Mouse (Mus musculus) cerebellum, adult 11 months (tissue): ENCODE measurements at regions not wholly inside any gene's neighbourhood (a gene's known extent, or its start where the extent isn't known, plus 50 kb on each side); places are given as distances from the start of the nearest gene placed in this dataset.

Source experiments
- DNase-seq: peaks from one replicate; pipeline ENCODE4 v3.0.0; 2022

DNA sequence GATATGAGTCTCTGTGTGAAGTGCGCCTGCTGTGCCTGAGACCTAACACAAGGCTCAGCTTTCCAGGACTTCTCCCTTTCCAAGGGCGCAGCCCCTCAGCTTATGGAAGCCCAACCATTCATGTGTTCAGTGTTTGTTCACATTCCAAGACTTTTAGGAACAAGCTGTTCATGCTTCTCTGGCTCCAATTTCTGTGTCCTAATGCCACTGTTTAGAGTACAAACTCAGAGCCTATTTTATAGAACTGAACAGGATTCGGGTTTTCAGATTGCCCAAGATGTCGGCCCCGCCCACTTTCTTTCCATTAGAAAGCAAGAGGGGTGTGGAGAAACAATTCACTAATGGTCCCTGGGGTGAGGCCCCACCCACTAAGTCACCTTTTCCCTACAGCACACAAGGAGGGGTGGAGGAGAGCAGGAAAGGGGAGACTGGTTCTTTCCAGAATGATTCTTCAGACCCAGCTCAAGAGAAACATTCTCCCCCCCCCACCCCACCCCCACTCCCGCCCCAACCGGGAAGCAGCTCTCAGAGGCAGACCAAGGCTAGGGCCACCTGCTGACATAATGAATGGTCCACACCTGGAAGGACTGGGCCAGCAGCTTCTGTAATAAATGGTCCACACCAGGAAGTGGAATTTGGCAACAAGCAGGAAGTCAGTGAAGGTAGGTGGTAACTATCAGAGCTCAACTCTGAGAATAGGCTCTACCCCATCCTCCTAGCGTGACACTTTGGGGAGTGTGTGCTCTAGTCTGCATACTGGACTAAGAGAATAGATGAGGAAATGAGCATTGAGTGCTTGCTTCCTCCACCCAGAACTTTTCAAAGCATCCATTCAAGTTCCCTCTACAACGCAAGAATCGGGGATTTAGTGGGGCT, 120.2 kb upstream of the Zfp648 start:
- DNase-seq = no peak

DNA sequence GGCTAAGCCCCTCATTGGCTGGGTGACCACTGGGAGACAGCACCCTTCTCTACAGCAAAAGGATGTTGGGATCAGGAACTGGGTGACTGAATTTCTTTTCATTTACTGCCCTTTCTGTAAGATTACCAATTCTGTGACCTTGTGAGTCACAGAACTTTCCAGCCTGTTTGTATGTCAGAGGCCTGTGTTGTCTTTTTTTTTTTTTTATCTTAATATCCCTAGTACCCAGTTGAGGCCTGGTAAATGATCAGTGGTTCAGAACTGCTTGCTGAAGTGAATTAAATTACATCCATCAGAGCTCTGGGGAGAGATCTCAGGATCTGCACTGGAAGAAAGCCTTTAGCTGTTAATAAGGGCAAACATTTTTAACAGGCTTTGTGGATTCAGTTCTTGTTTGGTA, 114.8 kb upstream of the Zfp648 start:
- no peak for DNase-seq

- DNase-seq = no peak
Measured at GRCm38 (mm10) chr1:154089815-154090214, 111.2 kb upstream of the Zfp648 start.

DNA sequence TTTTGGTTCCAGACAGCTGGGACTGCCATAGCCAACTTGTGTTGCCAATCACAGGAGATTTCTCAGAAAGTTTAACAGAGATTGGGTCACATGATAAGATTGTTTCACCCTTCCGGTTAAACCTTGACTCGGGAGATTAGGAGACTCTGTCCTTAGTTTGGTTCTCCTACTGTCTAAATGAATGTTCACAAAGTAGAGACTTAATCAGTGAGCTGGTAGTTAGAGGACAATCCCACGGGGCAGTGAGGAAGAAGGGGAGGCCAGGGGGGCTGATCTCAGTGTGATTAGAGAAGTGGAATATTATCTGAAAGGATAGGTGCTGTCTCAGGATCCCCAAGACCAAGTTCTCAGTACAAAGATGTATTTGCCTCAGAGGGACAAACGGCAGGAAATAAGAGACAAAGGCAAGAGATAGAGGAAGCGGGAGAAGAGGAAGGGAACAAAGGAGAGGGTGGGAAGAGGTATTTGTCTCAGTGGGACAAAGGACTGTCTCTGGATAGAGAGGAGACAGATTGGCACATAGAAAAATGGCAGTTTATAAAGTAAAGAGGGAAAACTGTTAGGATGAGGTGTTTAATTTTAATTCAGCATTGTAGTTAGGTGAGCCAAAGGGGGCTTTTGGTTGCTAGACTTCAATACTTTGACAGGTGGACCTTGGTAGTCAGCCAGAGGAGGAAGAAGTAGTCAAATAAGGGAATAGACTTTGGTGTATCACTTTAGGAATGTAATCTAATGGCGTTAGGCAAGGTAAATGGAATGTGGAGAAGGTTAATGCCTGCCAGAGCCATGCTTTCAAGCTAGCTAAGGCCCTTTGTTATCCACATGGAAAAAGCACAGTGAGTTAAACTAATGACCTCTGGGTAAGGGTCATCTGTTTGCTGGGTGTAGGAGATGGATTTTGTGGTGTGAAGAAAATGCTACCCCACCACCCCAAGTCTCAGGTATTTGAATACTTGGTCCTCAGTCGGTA, 110.2 kb upstream of the Zfp648 start:
- DNase-seq = no peak

DNA sequence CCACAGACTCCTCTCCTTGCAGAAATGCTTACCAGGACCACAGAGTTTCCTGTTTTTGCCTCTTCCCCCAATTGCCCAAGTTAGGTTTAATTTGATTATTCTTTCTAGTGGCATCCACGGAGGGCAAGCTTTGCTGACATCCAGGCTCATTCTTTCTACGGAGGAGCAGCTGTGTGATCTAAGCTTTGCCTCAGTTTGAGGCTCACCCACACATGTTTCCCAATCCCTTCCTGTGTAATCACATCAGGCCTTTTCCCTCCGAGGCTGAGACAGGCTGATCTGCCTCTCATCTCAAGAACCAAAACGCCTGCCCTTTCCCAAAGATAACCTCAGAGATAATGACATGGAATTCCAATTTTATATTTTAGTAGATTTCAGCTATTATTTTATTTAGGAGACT, 107.4 kb upstream of the Zfp648 start:
- no peak for DNase-seq

DNA sequence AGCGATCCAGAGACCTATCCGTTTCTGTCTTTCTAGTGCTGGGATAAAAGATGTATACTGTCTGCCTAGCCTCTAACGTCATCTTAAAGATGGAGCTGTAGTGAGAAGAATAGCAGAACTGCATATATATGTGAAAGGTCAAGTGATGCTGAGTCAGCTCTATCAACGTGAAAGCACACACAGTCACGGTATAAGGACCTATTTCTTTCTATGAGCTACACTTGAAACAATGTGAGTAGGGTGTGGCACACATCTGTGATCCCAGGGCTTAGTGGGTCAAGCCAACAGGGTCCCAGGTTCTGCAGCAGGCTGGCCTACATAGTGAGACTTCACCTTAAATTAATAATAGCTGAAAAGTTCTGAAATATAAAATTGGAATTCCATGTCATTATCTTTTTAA, 106.6 kb upstream of the Zfp648 start:
- no peak for DNase-seq

- DNase-seq = no peak
Measured at GRCm38 (mm10) chr1:154096113-154096512, 104.9 kb upstream of the Zfp648 start.

DNA sequence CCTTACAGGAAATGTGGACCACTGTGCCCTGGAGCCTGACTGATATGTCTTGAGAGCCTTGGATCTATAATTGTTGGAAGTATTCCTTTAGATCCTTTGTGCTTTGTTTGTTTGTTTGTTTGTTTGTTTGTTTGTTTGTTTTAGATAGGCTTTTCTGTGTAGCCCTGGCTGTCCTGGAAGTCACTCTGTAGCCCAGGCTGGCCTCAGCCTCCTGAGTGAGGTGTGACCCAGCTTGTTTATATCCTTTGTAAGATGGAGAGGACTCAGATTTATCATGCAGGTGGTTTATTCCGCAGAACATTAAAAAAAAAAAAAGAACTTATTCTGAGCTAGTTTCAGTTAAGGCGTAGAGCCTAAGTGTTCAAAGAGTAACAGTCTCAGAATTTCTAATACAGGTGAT, 104.1 kb upstream of the Zfp648 start:
- no peak for DNase-seq

DNA sequence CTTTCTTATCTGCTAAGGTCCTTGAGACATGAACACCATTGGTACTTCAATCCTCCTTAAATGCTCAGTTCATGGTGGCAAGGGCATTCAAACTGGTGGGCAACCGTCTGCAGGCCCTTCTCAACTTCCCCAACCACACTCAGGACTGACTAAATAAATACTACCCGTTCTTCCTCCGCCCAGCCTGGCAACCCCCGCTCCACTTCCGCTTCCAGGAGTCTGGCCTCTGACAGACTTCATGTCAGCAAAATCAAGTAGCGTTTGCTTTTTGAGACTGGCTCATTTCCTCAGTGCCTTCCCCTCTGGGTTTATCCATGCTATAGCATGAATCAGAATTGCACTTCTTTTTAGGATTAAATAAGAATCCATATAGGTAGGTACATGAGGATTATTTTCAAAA, 103.3 kb upstream of the Zfp648 start:
- no peak for DNase-seq

- no peak for DNase-seq
Measured at GRCm38 (mm10) chr1:154100556-154100955, 100.4 kb upstream of the Zfp648 start.

GRCm38 (mm10) chr1:154101433-154101832, 99.6 kb upstream of the Zfp648 start:
- DNase-seq = no peak

DNA sequence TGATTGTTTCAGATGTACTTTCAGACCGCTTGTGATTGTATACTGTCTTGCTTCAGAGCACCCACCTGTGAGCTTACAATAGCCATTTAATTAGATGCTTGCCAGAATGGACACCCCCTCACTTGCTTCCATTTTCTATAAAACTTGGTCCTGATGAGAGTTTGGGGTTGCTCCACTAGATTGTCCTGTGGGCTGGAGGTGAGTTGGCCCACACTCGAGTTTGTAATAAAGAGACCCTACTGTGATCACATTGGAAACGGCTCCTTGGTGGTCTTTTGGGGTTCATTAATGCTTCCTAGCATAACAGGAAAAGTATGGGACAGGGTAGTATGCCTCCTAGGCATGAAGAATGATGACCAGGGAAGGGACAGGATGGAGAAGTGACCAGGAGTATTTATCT, 98.8 kb upstream of the Zfp648 start:
- DNase-seq = no peak

GRCm38 (mm10) chr1:154102871-154103596, 98.0 kb upstream of the Zfp648 start:
- DNase-seq = peak; percentile 51

- DNase-seq = no peak
Measured at GRCm38 (mm10) chr1:154103597-154103923, 97.4 kb upstream of the Zfp648 start.

GRCm38 (mm10) chr1:154104006-154104600, 96.9 kb upstream of the Zfp648 start:
- DNase-seq = no peak

GRCm38 (mm10) chr1:154104779-154105178, 96.2 kb upstream of the Zfp648 start:
- no peak for DNase-seq

DNA sequence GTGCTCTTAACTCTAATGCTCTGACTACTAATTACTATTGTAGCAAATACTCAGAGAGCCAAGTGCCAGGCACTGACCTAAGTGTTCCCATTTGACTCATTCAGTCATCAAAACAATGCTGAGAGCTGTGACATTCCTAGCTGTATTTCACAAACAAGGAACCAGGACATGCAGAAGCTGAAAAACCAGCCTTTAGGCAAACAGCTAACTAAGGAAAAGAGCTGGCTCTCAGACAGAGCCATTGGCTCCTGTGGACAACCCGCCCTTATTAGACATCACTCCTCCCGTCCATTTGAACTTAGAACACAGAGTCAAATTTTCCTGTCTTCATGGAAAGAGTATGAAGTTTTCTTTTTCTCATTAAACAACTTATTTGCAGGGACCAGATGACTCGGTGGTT, 88.5 kb upstream of the Zfp648 start:
- no peak for DNase-seq

DNA sequence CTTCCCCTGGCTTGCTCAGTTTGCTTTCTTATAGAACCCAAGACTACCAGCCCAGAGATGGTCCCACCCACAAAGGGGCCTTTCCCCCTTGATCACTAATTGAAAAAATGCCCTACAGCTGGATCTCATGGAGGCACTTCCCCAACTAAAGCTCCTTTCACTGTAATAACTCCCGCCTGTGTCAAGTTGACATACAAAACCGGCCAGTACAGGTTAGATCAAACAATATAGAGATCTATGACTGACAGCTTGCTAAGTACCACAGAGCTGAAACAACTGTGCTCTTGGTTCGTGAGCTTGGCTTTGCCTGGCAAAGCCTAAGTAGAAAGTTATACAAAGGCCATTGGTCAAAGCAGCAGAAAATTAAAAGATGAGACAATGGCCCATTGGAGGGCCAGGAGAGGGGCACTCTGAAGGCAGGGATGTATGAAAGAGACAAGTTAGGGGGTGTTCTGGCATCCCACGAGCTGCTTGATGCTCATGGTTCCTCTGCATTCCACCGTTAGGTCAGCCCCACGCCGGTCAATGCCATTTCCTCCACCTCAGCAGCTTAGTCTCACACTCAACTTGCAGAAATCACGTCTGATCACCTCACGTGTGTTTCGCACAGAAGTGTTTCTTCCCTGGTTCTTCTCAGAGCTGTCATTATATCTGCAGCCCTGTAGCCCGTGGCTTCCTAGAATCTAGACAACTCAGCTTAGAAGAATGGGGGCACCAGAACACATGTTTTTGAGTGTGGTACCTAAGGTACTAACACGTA, 87.5 kb upstream of the Zfp648 start:
- no peak for DNase-seq

GRCm38 (mm10) chr1:154116188-154116710, 84.7 kb upstream of the Zfp648 start:
- no peak for DNase-seq

- no peak for DNase-seq
Measured at GRCm38 (mm10) chr1:154117346-154117687, 83.7 kb upstream of the Zfp648 start.

GRCm38 (mm10) chr1:154117688-154118373, 83.2 kb upstream of the Zfp648 start:
- peak; percentile 24 for DNase-seq
